Mouse (Mus musculus): Measurements from ENCODE around the gene Rbm48.

GRCm38 (mm10) chr5:3600298-3600697 is 3.9 kb upstream of the Rbm48 start:
- TF ChIP-seq CTCF (IDR thresholded peaks at IDR 0.05; ENCODE audit: control insufficient read depth, insufficient read depth, low read length) (no peak), POLR2A (IDR thresholded peaks at IDR 0.05; ENCODE audit: borderline replicate concordance, control insufficient read depth, low read depth, low read length) (no peak)
